Mouse (Mus musculus): ENCODE measurements around the gene Pphln1. TPM values are rescaled to one million over a fixed set of nuclear protein-coding genes. Genes with fewer than 3 reads are reported as not detected.

The Pphln1 gene
- total and polyA plus RNA-seq, 3 experiments = 6.0 to 21.6 (median 20.9) TPM

DNA sequence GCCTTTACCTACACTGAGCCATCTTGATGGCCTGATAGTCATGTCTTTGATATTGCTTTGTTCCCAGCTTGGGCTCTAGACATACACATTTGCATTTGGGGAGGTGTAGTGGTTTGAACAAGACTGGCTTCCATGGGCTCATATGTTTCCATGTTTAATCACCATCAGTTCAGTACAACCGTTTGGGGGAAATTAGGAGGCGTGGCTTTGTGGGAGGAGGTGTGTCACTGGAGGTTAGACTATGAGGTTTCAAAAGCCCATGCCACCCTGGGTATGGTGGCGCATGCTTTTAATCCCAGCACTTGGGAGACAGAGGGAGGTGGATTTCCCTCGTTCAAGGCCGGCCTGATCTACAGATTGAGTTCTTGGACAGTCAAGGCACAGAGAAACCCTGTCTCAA, 22.5 kb upstream of the Pphln1 start:
- H3K79me2 ChIP-seq (replicated peaks; ENCODE audit: control insufficient read depth, insufficient read depth, low read length) = no peaks in the 10 kb centered on the region
- no peak overlapping the region for H3K4me3 ChIP-seq
- no peak overlapping the region for H3K9ac ChIP-seq (ENCODE audit: low read depth, low read length)
- WGBS = 91% methylated on average over 5 of the region's 5 CpGs
- no peaks in the 10 kb centered on the region for H3K4me1 ChIP-seq (ENCODE audit: control insufficient read depth, insufficient read depth, low read length)
- H3K27ac ChIP-seq = no peak overlapping the region
- TF ChIP-seq POLR2A (IDR thresholded peaks at IDR 0.05; ENCODE audit: insufficient read depth, low read depth, low read length) (no peak), CTCF (IDR thresholded peaks at IDR 0.05) (no peak), EP300 (IDR thresholded peaks at IDR 0.05; ENCODE audit: insufficient read depth, low read depth, low read length) (no peak)
- no peaks in the 10 kb centered on the region for H3K27me3 ChIP-seq (ENCODE audit: control insufficient read depth, insufficient read depth, low read length)
- intact Hi-C loops (cut with DNase I) = no loop called here
- no peaks in the 10 kb centered on the region for H3K36me3 ChIP-seq (ENCODE audit: control insufficient read depth, insufficient read depth, low read length)
- DNase-seq = no peak

DNA sequence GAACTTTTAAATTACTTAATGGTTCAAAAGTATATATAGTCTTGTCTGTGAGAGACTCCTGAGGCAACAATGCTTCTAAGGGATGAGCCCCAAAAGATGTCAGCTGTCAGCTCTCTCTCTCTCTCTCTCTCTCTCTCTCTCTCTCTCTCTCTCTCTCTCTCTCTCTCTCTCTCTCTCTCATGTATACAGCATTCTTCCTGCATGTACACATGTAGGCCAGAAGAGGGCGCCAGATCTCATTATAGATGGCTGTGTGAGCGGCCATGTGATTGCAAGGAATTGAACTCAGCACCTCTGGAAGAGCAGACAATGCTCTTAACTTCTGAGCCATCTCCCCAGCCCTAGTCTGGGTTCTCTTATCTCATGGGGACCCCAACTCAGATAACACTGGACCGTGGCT, 19.0 kb upstream of the Pphln1 start:
- DNase-seq = no peak
- intact Hi-C loops (cut with DNase I) = no loop called here
- Histone ChIP-seq H3K9ac (ENCODE audit: low read depth, low read length) (no peak overlapping the region), H3K36me3 (ENCODE audit: control insufficient read depth, insufficient read depth, low read length) (no peaks in the 10 kb centered on the region), H3K4me1 (ENCODE audit: control insufficient read depth, insufficient read depth, low read length) (no peaks in the 10 kb centered on the region), H3K79me2 (replicated peaks; ENCODE audit: control insufficient read depth, insufficient read depth, low read length) (no peaks in the 10 kb centered on the region), H3K4me3 (no peak overlapping the region), H3K27me3 (ENCODE audit: control insufficient read depth, insufficient read depth, low read length) (no peaks in the 10 kb centered on the region), H3K27ac (no peak overlapping the region)
- TF ChIP-seq CTCF (IDR thresholded peaks at IDR 0.05) = peak; percentile 41
- TF ChIP-seq EP300 (IDR thresholded peaks at IDR 0.05; ENCODE audit: insufficient read depth, low read depth, low read length) = no peak
- WGBS = 72% methylated on average over 3 of the region's 3 CpGs

DNA sequence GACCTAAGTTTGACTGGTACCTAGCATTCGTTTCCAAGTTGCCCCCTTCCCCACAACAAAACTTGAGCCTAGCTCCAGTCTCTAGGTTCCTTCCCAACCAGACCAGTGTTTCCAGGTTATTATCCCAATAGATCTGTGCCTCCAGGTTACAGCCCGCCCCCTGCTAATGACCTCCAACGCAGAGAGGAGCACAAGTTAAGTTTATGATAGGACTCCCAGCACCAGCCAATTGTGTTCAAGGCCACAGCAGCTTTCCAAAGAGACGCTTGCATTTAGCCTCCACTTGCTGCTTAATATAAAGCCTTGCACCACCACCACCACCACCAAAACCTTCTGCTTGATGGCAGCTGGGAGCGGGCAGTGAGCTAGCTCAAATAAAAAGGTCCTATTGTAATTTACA, 16.8 kb upstream of the Pphln1 start:
- Histone ChIP-seq H3K27ac (no peak overlapping the region), H3K79me2 (replicated peaks; ENCODE audit: control insufficient read depth, insufficient read depth, low read length) (no peaks in the 10 kb centered on the region), H3K9ac (ENCODE audit: low read depth, low read length) (no peak overlapping the region), H3K4me3 (no peak overlapping the region), H3K36me3 (ENCODE audit: control insufficient read depth, insufficient read depth, low read length) (no peaks in the 10 kb centered on the region), H3K4me1 (ENCODE audit: control insufficient read depth, insufficient read depth, low read length) (no peaks in the 10 kb centered on the region), H3K27me3 (ENCODE audit: control insufficient read depth, insufficient read depth, low read length) (no peaks in the 10 kb centered on the region)
- DNase-seq = no peak
- intact Hi-C loops (cut with DNase I) = no loop called here
- WGBS = 70% methylated on average over 5 of the region's 5 CpGs
- TF ChIP-seq POLR2A (IDR thresholded peaks at IDR 0.05; ENCODE audit: insufficient read depth, low read depth, low read length) (no peak), EP300 (IDR thresholded peaks at IDR 0.05; ENCODE audit: insufficient read depth, low read depth, low read length) (no peak), CTCF (IDR thresholded peaks at IDR 0.05) (no peak)

DNA sequence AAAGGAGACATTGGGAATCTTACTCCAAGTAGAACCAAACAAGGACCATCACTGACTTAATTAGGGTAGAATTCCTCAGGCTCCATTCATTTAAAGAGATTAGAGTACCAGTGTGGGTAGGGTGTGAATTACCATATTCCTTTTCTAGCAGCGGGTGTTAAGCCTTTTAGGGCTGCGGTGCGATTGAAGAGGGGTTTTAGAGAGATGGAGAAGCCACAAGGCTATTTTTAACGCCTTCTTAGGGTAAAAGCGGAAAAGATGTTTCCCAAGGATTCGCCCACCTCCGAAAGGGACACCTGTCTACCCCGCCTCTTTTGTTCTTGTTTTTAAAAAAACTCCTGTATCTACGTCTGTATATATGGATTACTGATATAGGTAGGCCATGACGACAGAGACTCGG, 881 bp upstream of the Pphln1 start:
- peak overlapping the region; percentile 91 for H3K4me3 ChIP-seq

DNA sequence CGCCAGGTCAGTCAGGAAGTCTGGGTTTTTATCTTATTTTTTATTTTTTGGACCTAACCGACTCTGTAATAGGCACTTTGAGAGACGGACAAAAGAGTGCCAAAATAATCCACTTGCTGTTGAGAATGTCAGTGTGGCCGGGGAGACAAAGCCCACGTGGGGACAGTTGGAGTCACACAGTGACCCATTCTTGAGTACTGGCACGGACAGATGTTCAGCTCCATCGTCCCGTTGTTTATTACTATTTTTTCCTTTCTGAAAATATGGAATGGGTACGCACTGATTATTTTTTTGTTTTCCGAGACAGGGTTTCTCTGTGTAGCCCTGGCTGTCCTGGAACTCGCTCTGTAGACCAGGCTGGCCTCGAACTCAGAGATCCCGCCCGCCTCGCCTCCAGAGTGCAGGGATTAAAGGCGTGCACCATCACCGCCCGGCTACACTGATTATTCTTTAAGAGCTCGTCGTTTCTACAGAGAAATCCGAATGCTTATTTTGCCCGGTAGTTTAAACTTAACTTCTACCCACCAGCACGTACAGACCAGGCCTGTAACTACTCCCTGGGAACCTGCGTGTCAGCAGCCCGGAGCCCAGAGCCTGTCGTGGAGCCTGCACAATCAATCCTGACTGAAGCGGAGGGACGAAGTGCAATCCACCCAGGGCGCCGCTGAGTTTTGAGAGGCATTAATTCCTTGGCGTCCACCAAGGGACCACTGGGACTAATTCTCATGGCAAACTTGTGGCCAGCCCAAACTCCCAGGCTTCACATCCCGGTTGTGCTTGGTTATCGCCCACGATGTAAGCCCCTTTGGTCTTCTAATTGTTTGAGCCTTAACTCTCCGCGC, 770 bp downstream of the Pphln1 start:
- Histone ChIP-seq H3K4me3 (peak overlapping the region; percentile 91), H3K36me3 (ENCODE audit: control insufficient read depth, insufficient read depth, low read length) (peaks cover 5% of the 10 kb centered on the region; the same call in 1 of the 2 replicates), H3K27me3 (ENCODE audit: control insufficient read depth, insufficient read depth, low read length) (no peaks in the 10 kb centered on the region), H3K27ac (peak overlapping the region; percentile 86), H3K9ac (ENCODE audit: low read depth, low read length) (peak overlapping the region; percentile 93), H3K4me1 (ENCODE audit: control insufficient read depth, insufficient read depth, low read length) (peaks cover 3% of the 10 kb centered on the region), H3K79me2 (replicated peaks; ENCODE audit: control insufficient read depth, insufficient read depth, low read length) (peaks cover 4% of the 10 kb centered on the region)
- no peak for TF ChIP-seq EP300 (IDR thresholded peaks at IDR 0.05; ENCODE audit: insufficient read depth, low read depth, low read length)
- TF ChIP-seq POLR2A (IDR thresholded peaks at IDR 0.05; ENCODE audit: insufficient read depth, low read depth, low read length) = no peak
- no peak for TF ChIP-seq CTCF (IDR thresholded peaks at IDR 0.05)
- WGBS = 8% methylated on average over 36 of the region's 36 CpGs
- intact Hi-C loops (cut with DNase I) = loop anchor here (2.0 kb wide), 2 partner anchors 62 to 124 kb away; partner anchors contain the start of genes Gxylt1 and Yaf2
- peak in 1 of 2 experiments; percentile 19 for DNase-seq

More for the DNA sequence above, 881 bp upstream of the Pphln1 start:
- Histone ChIP-seq H3K9ac (ENCODE audit: low read depth, low read length) (no peak overlapping the region), H3K27me3 (ENCODE audit: control insufficient read depth, insufficient read depth, low read length) (no peaks in the 10 kb centered on the region), H3K36me3 (ENCODE audit: control insufficient read depth, insufficient read depth, low read length) (peaks cover 5% of the 10 kb centered on the region; the same call in 1 of the 2 replicates), H3K4me1 (ENCODE audit: control insufficient read depth, insufficient read depth, low read length) (peaks cover 3% of the 10 kb centered on the region), H3K27ac (no peak overlapping the region), H3K79me2 (replicated peaks; ENCODE audit: control insufficient read depth, insufficient read depth, low read length) (peaks cover 4% of the 10 kb centered on the region)
- DNase-seq = no peak
- intact Hi-C loops (cut with DNase I) = no loop called here
- TF ChIP-seq CTCF (IDR thresholded peaks at IDR 0.05) = no peak
- TF ChIP-seq EP300 (IDR thresholded peaks at IDR 0.05; ENCODE audit: insufficient read depth, low read depth, low read length) = no peak
- TF ChIP-seq POLR2A (IDR thresholded peaks at IDR 0.05; ENCODE audit: insufficient read depth, low read depth, low read length) = no peak
- WGBS = 7% methylated on average over 11 of the region's 11 CpGs

DNA sequence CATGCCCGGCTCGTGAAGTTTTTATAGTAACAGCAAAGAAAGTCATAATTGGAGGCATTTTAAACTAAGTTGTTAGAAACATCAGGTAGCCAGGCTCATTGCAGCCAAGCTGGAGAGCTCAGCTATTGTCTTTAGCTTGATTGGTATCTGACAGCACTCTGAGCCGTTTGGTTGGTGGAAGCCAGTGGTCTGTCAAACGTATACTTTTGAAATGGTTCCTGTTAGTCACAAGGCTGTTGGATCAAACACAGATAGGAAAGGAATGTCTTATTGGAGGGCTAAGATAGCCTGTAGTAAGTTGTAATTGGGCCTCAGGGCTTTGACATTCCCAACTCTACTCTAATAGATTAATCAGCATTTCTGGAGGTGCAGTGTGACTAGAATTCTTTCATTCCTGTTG, 3.3 kb downstream of the Pphln1 start:
- 59% methylated on average over 4 of the region's 4 CpGs for WGBS

More for the DNA sequence above, 3.3 kb downstream of the Pphln1 start:
- TF ChIP-seq POLR2A (IDR thresholded peaks at IDR 0.05; ENCODE audit: insufficient read depth, low read depth, low read length) (no peak), CTCF (IDR thresholded peaks at IDR 0.05) (no peak), EP300 (IDR thresholded peaks at IDR 0.05; ENCODE audit: insufficient read depth, low read depth, low read length) (no peak)
- no peak for DNase-seq
- Histone ChIP-seq H3K27me3 (ENCODE audit: control insufficient read depth, insufficient read depth, low read length) (no peaks in the 10 kb centered on the region), H3K36me3 (ENCODE audit: control insufficient read depth, insufficient read depth, low read length) (peaks cover 5% of the 10 kb centered on the region; the same call in 1 of the 2 replicates), H3K27ac (no peak overlapping the region), H3K4me1 (ENCODE audit: control insufficient read depth, insufficient read depth, low read length) (peaks cover 3% of the 10 kb centered on the region), H3K79me2 (replicated peaks; ENCODE audit: control insufficient read depth, insufficient read depth, low read length) (peaks cover 3% of the 10 kb centered on the region), H3K9ac (ENCODE audit: low read depth, low read length) (no peak overlapping the region), H3K4me3 (no peak overlapping the region)
- intact Hi-C loops (cut with DNase I) = no loop called here

All from heart, adult 2 months (tissue).